Mouse (Mus musculus) G1E-ER4 (cell line): ENCODE results near the gene Zdhhc12. TPM values are rescaled to one million over a fixed set of nuclear protein-coding genes. Genes with fewer than 3 reads are reported as not detected.

Source experiments
- GATA1 ChIP-seq: IDR thresholded peaks from one replicate; pipeline ENCODE4 v1.8.0; 2012; ENCODE audit warnings: low read length, inconsistent platforms
- polyA plus RNA-seq: library from polyadenylated mRNA; stranded (reverse); fragments of >175 nt; gene quantifications from 2 replicates; pipeline ENCODE4 v1.2.3, GENCODE M21; 2012

Gene Zdhhc12
- polyA plus RNA-seq, 1 experiment, result 42.0 TPM

DNA sequence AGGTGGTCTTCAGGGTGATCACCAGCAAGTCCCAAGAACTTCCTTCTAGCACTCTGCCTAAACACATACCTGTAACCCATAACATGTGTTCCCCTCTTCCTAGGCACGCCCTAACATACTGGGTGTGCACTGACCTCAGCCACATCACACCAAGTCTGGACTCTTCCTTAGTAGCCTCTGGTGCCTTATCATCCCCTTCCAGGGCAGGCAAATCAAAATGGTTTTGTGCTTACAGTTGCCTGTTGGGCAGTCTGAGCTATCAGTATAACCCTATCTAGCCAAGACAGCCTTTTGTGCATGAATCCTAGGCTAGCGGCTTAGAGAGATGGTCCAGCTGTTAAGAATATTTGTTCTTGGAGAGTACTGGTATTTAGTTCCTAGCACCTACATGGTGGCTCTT, 18.1 kb upstream of the Zdhhc12 start:
- peak; percentile 3 for TF ChIP-seq GATA1

DNA sequence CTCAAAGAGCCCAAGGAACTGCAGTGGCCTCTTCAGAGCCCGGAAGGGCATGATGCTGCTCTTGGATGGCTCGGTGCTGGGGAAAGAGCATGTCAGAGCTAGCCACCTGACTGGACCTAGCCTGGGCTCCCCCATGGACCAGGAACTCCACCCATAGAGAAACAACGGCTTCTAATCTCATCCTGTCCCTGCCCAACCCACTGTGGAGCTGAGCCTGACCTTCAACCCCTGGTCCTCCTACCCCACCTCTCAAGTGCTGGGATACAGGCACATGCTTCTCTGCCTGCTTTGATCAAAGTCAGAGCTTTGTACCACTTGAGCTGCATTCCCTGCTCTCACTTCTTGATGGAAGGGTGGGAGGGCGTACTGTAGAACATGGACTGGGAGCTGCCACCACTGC, 14.8 kb upstream of the Zdhhc12 start:
- no peak for TF ChIP-seq GATA1

DNA sequence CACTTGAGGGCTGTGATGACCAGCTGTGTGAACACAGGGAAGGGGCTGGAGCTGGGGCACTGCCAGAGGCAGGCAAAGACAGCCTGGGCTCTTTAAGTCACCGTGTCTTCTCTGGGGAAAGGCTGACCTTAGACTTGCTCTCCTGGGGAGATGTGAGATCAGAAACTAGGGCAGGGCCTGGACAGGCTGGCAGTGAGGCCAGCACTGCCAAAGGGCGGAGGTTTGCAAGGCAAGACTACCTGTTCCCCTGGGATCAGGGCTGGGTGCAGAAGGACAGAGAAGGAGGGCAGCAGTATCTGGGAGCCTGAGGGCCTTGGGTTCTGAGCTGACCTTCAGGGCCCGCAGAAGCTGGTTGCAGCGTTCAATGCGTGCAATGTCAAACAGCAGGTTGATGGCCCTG, 14.2 kb upstream of the Zdhhc12 start:
- TF ChIP-seq GATA1, result no peak

DNA sequence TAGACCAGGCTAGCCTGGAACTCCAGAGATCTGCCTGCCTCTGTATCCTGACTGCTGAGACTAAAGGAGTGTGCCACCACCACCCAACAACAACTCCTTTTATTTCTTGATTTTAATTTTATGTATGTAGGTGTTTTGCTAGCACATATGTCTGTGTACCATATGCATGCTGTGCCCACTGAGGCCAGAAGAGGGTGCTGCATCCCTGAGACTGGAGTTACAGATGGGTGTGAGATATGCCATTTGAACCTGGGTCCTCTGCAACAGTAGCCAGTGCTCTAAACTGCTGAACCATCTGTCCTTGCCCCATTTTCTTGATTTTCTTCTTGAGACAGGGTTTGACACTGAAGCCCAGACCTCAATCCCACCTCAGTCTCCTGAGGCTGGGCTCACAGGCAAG, 12.9 kb upstream of the Zdhhc12 start:
- TF ChIP-seq GATA1, result no peak

DNA sequence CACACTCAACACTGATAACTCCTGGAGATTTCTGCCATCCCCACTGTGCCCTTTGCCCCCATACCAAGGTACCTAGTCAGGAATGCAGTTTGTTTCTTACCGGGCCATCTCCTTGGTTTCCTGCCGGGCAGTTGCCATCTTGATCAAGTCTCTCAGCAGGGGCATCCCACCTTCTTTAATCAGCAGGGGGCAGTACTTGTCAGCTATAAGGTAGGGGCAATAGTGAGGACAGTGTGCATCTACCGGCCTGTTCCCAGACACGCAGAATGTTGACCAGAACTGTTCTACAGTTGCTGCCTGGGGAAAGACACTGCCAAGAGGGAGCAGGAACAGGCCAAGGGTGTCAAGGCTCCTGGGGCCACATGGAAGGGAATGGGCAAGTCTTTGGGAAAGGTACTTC, 6.8 kb upstream of the Zdhhc12 start:
- TF ChIP-seq GATA1, result no peak

DNA sequence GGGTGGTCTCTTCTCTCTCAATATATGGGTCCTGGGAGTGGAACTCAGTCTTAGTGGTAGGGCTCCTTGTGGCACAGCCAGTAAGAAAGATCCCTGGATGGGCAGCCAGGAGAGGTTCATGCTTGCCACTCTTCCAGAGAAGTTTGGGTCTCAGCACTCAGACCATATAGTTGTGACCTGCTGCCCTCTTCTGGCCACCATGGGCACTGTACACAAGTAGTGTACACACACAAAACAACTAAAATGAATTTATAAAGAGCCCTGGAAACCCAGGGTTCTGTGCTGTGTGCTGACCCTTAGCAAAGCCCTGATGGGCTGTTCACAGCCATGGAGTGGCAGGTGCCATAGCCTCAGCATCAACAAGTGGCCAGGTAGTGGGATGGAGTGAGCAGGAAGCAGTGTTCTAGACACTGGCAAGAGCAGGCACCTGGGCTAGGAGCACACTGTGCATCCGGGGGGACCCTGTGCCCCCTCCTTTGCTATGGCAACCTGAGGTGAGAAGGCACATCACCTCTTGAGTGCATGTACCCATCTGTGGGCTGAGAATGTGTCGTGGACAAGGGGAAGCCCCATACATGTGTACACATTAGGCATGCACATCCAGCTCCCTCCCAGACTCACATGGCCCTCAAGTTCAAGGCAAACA, 2.6 kb upstream of the Zdhhc12 start:
- no peak for TF ChIP-seq GATA1

DNA sequence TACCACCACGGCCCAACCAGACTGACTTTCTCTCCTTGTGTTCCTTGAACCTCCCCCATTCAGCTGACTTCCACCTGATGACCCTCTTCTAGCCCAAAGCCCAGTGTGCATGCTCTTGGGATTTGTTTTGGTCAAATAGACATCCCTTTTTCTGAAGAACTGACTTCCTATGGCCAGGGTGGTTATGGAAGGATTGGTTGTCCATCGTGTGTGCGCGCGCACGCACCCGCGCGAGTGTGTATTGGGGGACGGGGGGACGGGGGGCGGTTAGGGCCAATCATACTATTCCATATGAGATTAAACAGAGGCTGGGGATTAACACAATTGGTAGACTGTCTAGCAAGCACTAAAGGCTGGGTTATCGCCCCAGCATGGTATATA, 750 bp upstream of the Zdhhc12 start:
- TF ChIP-seq GATA1, result no peak

DNA sequence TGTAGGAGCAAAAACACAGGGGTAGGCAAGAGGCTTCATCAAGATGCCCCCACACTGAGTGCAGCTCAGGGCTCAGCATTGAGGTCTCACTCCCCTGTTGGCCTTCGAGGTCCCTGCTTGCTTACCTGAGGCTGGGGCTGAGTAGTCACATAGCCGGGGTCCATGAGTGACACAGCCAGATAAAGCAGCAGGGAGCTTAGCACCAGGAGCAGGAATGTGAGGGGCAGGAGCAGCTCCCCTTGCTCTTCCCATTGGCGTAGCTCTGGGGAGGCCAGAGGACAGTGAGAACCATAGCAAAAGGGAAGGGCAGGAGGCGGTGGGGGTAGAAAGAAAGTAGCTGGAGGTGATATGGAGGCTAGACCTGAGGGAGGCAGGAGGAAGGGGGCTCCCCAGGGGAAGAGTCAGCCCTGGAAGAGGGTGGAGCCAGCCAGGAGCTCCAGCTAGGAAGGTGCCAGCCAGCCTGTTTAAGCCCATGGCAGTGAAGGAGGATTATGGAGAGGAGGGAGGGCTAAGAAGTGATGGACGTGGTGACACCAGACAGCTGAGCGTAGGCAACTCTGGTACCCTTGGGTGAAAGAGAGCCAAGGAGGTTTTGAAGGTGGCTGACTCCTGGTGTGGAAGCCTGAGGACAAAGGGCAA, 1.0 kb downstream of the Zdhhc12 start:
- no peak for TF ChIP-seq GATA1

DNA sequence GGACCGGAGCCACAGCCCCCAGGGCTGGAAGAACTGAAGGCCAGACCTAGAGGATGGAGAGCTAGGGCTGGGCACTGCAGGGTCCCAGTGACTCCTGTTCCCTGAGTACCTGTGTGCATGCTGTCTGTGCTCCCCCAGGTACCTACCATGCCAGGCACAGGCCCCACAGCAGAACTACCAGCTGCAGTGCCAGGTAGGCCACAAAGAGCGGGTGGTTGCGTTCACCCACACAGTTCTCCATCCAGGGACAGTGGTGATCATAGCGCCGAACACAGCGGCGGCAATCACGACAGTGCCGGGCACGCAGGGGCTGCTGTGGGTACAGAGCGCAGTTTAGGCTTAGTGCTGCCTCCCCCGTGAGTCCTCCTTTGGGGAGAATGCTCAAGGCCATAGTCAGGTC, 1.9 kb downstream of the Zdhhc12 start:
- no peak for TF ChIP-seq GATA1

DNA sequence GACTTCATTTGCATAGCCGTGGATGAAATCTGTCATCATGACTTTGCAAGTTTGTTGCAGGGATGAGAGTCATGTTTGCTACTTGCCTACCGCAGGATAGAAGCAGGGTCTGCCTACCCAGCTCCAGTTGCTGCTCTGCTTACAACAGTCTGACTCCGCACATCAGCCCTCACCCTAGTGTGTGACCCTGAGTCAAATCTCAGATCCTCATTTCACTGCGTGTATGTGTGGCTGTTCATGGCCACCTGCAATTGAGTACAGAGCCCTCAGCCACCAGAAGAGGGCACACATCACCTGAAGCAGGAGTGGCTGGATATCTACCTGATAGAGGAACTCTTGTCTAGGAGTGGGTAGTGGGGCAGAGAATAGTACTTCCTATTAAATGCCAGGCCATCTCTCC, 6.1 kb downstream of the Zdhhc12 start:
- no peak for TF ChIP-seq GATA1

DNA sequence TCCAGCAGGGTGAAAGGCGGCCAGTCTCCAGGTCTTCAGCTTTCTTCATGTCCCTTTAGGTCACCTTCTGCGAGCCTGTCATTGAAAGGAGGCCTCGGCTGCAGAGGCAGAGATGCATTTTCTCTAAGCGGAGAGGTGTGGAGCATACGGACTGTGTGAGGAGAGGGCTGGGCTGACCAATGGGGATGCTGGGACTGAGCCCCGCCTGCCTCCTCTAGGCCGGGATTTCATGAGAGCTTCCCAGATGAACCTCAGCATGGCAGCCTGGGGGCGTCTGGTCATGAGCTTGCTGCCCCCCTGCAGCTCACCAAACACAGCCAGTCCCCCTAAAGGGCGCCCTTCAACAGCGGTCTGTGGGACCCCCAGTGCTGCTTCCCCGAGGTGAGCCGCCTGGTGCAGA, 8.8 kb downstream of the Zdhhc12 start:
- TF ChIP-seq GATA1, result no peak

DNA sequence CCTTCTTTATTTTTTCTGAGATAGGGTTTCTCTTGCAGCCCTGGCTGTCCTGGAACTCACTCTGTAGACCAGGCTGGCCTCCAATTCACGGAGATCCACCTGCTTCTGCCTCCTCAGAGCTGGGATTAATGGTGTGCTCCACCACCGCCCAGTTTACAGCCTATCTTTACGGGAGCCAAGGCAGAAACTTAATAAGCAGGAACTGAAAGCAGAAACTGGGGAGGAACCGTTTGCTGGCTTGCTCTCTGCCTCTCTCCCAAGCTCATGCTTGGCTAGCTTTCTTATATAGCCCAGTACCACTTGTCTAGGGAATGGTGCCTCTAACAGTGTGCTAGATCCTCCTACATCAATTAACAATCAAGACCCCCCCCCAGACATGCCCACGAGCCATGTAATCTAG, 9.3 kb downstream of the Zdhhc12 start:
- no peak for TF ChIP-seq GATA1

DNA sequence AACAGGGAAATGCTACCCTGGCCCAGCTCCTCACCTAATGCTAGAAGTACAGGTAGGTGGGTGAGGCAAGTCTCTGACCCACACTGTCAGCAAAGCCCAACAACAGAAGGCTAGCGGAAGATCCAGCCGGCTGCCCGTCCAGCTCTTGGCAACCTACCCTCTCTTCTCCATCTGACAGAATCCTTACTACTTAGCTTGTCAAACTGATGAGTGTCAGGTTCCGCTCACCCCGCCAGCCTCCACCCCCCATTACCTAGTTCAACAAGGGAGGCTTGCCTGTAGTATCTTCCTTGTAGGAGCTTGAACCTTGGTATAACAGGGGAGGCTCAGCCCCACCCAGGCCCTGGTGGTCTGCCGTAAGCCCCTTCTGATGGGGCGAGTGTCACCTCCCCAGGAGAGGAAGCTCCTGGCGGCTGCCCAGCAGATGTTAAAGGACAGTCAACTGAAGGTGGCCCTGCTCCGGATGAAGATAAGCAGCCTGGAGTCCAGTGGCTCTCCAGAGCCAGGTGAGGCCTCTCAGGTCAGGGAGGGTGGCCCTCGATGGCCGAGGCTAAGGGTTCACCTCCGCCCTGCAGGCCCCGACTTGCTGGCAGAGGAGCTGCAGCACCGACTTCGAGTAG, 13.2 kb downstream of the Zdhhc12 start:
- no peak for TF ChIP-seq GATA1

DNA sequence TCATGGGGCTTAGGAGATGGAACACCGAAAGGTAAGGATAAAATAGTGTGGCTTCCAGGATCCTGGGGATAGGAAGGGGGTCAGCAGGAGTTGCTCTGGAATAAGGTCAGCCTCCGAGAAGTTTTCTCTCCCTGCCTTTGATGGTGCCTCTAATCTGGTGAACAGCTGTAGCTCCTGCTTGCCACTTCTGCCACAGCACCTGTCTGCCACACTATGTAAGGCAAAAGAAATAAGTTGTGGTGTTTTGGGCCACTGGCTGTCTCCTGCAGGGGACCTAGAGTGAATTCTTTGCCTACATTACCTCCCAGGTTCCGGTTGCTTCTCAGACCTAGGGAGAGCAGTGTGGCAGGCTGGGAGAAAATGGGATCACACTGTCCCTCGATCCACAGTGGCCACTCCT, 14.7 kb downstream of the Zdhhc12 start:
- no peak for TF ChIP-seq GATA1

DNA sequence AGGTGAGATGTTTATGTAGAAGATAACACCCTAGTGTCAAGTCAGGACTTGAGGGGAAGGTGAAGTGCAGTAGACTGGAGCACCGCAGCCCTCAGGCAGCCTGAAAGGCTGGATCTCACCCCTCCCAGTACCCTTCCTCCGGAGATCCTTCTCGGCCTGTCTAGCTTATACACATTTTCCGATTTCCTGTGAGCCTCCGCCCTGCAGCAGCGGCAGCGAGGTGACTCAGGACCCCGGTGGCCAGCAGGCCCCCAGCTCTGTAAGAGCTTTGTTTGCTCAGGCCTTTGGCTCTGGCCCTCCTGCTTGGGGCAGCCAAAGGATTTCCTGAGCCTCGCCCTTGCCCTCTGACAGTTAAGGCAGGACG, 15.1 kb downstream of the Zdhhc12 start:
- no peak for TF ChIP-seq GATA1

DNA sequence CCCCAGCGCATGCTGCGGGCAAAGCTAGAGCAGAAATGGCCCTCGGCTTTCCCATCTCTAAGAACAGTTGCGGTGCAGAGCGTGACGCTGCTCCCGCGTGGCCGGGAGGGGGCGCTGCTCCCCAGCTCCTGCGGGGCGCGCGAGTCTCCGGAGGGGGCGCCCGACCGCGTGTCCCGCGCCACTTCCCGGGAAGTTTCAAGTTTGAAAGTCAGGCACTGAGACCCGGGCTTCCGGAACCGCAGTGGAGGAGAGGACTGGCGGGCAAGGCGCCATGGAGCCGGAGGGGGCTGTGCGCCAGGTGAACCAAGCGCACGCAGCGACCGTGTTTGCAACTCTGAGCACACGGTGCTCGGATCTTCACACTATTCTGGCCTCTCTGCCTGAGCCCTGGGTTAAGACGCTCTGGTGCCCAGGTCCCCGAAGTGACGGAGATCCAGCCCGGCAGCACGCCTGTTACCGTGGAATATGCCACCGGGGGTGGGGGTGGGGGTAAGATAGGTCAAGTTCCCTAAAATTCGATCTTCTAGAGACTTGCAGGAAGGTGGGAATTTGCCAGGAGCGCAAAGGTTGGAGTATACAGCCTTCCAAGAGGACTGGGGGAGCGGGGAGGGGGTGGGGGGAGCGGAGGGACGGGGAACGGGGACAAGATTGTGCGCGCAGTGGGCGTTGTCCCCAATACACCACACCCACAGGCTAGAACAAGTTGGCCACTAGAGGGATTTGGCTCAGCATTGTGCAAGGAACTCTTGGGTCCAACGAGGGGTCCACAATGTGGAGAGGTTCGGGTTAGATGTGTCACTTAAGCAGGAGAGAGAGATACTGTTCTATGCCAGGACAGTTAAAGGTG, 15.7 kb downstream of the Zdhhc12 start, which contains the start of gene Pkn3:
Pkn3 (plus strand) TSS at position 183 of the 847 bp plus-strand sequence.
- TF ChIP-seq GATA1, result no peak
